Mouse (Mus musculus) left cerebral cortex, adult 2 months (tissue): ENCODE data around the gene Reep1. TPM values are rescaled to one million over a fixed set of nuclear protein-coding genes. Genes with fewer than 3 reads are reported as not detected.
A peak's percentile ranks its signal among the peaks of the same experiment; 100 is the strongest.

Source experiments
- DNase-seq, 2 experiments: peaks; one replicate each; pipeline ENCODE4 v3.0.0; 2021 to 2022; ENCODE audit warnings: low spot score in 2 of 2, mixed read lengths in 1 of 2; ENCODE audit errors: extremely low spot score in 1 of 2
- H3K27ac ChIP-seq: fragments of 200-600 bp; 2 replicates; pipeline ENCODE4 v1.8.1; 2022
- H3K4me3 ChIP-seq: fragments of 200-600 bp; 2 replicates; pipeline ENCODE4 v1.8.1; 2022
- CTCF ChIP-seq: fragments of 200-600 bp; IDR thresholded peaks from 2 replicates; pipeline ENCODE4 v1.8.1; 2022; ENCODE audit warnings: antibody characterized with exemption, mild to moderate bottlenecking, moderate library complexity
- intact Hi-C: fragments of 180-260 bp; cut with DNase I; formaldehyde crosslinking; loops from one replicate; pipeline ENCODE4 v1.15.1; 2025
- long read RNA-seq, 2 experiments: library from polyadenylated mRNA; stranded (forward); transcript quantifications; one replicate each; pipeline ENCODE4 v2.0.0; 2021; ENCODE audit warnings: borderline mapping rate in 2 of 2
- total RNA-seq, 2 experiments: library from RNA; stranded (reverse); gene quantifications; 2 replicates each; pipeline ENCODE4 v1.2.3; 2021

The Reep1 gene
- total RNA-seq: 10 to 100 TPM; 81.4 to 81.5 TPM
- long read RNA-seq, experiment 1, transcript Reep1-201 (7 exons, 3,924 nt): major isoform, 151 of 168 reads
- long read RNA-seq, experiment 1, partial matches to known transcripts: 5 of 168 reads
- long read RNA-seq, experiment 1, other reads (novel, unspliced or antisense): 12 of 168 reads
- long read RNA-seq, experiment 2, transcript Reep1-201 (7 exons, 3,924 nt): major isoform, 112 of 122 reads
- long read RNA-seq, experiment 2, partial matches to known transcripts: 3 of 122 reads
- long read RNA-seq, experiment 2, other reads (novel, unspliced or antisense): 7 of 122 reads

DNA sequence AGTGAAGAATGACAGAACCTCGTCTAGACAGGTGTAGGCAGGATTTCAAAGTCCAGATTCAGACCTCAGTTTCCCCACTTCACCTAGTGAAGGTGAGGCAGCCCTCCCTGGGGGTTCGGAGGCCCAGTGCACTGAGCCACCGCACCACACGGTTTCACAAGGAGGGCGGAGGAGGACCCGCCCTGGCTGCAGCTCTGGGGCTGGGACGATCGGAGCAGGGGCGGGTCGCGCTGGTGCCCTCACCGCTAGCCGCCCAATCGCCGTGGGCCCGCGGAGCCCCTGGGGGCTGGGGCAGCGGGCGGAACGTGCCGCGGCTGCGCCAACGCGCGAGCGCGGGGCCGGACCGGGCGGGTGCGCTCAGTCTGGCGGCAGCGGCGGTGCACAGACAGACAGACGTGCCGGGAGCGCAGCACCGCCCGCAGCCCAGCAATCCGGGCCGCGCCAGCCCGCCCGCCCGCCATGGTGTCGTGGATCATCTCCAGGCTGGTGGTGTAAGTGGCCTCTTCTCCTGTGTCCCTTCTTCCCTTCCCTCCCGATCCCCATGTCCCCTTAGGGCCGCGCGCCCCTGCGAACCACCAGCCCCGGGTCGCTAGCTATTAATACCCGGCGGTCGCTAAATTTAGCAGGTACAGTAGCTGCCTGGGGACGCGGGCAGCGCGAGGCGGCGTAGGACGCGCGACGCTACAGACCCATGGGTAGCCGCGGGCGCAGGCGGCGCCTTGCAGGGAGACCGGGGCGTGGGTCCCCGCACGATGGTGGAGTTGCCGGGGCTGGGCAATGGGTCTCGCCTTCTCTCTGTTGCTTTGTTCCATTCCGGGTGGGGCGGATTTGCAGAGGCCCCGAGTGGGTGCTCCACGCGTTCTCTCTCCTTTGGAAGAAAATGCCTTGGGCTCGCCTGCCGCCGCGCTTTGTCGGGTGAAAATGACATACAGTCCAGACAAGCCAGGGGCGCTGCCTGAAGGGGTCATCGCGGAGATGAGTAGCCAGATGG is at the start of gene Reep1:
Reep1 (plus strand) TSS at position 51 of the 991 bp plus-strand sequence.
- no peak for TF ChIP-seq CTCF
- Histone ChIP-seq H3K4me3 (peak within 1 kb of the TSS; percentile 91), H3K27ac (peak within 1 kb of the TSS; percentile 96)
- DNase-seq: peak; percentile 66 to 72
- intact Hi-C loops: loop anchor here (1.0 to 5.0 kb wide), 4 partner anchors 49 to 96 kb away; partner anchors contain the start of gene Kdm3a

DNA sequence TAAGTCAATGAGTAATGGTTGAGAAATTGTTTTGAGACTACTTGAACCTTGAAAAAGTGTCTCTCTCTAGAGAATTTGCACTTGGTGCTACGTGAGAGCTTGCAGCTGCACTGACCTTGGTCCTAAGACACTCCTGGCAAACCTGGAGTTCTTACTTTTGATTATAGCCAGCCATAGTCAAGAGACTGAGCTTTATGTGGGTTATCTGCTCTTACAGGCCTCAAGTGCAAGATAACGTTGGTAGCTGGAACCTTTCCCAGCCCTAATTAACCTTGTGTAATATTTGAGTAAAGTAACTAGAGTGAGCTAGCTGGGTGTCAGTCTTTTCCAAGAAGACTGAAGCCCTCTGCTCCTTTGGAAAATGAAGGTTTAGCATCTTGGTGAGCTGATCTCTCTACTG is 49.1 kb upstream of the Reep1 start:
- no peak for TF ChIP-seq CTCF
- Histone ChIP-seq H3K4me3 (no peak overlapping the region), H3K27ac (no peak overlapping the region)
- intact Hi-C loops: no loop called here
- DNase-seq: no peak

DNA sequence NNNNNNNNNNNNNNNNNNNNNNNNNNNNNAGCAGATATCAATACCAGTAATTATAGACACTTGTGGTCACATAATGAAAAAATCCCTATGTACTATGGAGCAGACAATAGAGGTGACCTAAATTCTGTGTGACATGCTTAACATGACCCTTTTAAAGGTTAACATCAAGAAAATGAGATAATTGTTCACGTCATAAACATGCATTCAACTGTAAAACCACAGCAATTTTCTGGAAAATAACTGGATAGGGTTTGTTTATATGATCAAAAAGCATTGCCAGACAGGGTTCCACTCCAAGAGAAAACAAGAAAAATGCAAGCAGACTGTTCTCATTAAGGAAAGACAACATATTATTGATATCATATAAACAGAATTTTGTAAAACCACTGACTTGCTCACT is 42.9 kb upstream of the Reep1 start:
- no peak overlapping the region for H3K27ac ChIP-seq
- no peak for DNase-seq
- no peak overlapping the region for H3K4me3 ChIP-seq
- intact Hi-C loops: no loop called here
- no peak for TF ChIP-seq CTCF

DNA sequence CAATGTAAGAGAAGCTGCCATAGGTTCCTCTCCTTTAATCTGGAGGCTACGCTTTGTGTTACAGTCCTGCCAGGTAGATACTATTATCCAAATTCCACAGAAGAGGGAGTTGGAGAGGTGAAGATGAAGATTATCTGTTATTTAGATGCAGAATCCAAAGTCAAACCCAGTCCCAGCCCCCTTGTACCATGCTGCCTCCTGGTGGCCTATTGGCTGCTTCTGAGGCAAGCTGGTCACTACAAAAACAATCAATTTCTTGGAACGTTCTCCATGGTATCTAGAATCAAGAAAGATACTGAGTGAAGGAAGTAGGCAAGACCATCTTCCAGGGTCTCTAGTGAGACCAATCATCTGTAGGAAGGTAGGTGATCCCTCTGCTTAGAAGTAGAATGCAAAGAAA is 34.2 kb upstream of the Reep1 start:
- intact Hi-C loops: no loop called here
- H3K4me3 ChIP-seq: no peak overlapping the region
- TF ChIP-seq CTCF: peak; percentile 27
- no peak overlapping the region for H3K27ac ChIP-seq
- no peak for DNase-seq

DNA sequence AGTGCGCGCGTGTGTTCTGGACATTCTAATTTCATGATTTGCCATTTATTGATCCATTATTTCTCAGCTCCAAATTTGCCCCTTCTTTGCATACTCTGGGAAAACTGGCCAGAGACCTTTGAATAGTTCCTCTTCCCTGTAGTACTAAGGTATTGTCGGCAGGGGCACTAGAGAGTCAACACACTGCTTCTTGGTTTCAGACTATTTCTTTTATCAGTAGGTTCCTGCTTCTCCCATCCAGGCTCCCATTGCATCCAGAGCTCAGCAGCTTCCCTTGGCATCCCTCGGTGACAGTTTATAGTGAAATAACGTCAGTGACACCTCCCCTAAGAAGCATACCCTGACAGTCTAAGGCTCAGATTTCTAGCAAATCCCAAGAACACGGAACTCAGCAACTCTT is 28.5 kb upstream of the Reep1 start:
- intact Hi-C loops: no loop called here
- no peak for DNase-seq
- Histone ChIP-seq H3K4me3 (no peak overlapping the region), H3K27ac (no peak overlapping the region)
- peak; percentile 36 for TF ChIP-seq CTCF

DNA sequence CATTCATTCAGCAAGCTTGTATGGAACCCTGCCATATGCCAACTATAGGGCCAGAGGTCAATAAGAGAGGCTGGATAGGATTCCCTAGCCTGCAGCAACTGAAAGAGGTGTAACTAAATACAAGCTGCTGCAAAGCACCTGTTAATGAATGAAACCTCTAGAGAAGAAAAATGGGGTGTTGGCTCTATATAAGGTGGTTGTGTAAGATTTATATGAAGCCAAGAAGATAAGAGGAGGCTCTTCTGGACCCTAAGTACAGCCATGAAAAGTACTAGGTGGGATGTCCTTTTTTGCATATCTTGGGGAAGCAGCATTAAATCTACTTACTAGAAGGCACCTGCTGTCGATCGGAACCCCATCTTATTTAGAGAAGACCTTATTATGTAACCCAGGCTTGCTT is 12.2 kb upstream of the Reep1 start:
- intact Hi-C loops: no loop called here
- DNase-seq: no peak
- no peak for TF ChIP-seq CTCF
- Histone ChIP-seq H3K27ac (no peak overlapping the region), H3K4me3 (no peak overlapping the region)

DNA sequence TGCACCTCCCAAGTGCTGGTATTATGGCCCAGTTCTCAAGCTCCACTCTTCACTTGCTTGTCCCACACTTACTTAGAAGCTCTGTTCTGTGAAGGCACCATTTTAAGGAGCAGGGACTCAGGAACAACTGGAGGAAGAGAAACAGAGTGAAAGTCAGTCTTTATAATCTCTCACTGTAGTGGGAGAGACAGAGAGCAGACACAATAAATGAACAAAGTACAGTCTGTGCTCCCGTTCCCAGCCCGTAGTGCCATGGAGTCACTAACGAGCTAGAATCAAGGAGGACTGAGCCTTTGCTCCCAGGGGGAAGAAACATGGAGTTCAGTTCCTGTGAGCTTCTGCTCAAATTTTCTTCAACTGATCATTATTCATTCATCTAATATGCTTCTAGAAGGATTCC is 11.8 kb upstream of the Reep1 start:
- DNase-seq: no peak
- no peak overlapping the region for H3K4me3 ChIP-seq
- H3K27ac ChIP-seq: no peak overlapping the region
- intact Hi-C loops: no loop called here
- no peak for TF ChIP-seq CTCF

DNA sequence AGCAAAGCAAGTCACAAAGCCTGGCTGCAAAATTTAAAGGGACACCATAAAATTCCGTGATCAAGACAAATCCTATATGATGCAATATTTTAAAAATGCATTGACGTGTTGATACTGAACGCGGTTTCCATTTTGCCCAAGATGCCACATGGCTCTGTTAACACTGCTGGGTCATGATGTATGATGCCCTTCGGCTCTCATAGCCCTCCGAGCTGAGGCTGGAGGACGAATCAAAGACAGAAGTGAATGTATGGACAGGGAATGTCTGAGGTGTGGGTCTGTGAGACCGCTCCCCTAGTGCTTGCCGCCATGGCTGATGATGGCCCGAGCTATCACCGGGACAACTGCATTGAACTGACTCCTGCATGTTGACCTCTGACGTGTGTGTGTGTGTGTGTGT is 490 bp upstream of the Reep1 start:
- Histone ChIP-seq H3K27ac (no peak overlapping the region), H3K4me3 (no peak overlapping the region)
- TF ChIP-seq CTCF: no peak
- intact Hi-C loops: loop anchor here (1.0 to 5.0 kb wide), 3 partner anchors 50 to 97 kb away; partner anchors contain the start of gene Kdm3a
- DNase-seq: no peak

DNA sequence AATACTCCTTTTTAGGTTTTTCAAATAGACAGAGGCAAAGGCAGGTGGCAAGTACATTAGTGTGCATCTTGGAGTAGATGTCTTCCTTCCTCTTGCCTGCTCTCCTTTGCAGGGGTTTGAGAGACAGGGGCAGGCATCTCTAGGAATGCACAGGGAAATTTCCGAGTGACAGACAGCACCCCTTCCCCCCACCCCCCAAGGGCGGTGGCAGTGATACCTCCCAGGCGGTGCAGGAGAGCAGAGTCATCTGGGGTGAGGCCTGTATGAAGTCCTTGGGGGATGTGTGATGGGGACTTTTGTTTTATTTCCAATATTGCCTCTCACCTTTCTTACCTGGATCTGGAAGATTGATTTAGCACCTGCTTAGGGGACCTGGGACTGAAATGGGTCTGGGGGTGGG is 1.2 kb downstream of the Reep1 start:
- peak in 1 of 2 experiments; percentile 28 for DNase-seq
- H3K4me3 ChIP-seq: peak overlapping the region; percentile 91
- peak overlapping the region; percentile 96 for H3K27ac ChIP-seq
- TF ChIP-seq CTCF: no peak
- intact Hi-C loops: loop anchor here (1.0 to 5.0 kb wide), 2 partner anchors 49 to 93 kb away; no protein-coding TSS in a partner anchor

DNA sequence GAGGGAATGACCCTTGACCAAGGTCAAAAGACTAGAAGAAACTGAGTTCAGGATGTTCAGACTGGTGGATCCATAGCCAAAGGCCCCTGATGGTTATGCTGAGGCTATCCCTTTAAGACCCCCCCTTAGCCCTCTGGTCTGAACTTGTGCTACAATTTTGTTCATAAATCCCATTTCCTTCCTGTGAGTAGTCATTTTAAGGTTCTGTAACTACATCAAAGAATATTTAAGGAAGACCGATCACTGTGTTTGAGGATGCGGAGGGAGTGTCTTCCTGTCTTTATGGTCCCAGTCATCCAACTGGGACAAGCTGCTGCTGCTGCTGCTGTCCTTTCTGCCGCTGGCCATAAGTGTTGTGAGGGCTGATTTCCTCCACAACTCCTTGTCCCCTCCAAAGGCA is 3.0 kb downstream of the Reep1 start:
- no peak overlapping the region for H3K27ac ChIP-seq
- H3K4me3 ChIP-seq: no peak overlapping the region
- no peak for TF ChIP-seq CTCF
- intact Hi-C loops: no loop called here
- DNase-seq: no peak

DNA sequence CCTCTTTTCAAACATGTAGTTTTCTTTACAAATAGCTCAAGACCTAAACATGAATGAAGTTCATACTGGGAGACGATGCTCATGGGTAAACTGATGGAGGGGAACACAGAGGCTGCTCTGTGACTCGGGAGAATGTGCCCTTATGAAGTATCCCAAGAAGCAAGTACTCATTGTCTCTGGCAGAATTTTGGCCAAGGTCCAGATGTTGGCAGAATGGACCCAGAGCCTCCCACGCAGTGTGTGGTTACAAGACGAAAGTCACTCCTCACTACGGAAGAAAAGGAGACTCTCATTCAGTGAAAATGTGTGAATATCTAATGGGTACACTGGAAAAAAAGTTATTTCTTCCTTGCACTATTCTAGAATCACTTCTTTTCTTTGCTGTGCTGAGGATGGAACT is 3.8 kb downstream of the Reep1 start:
- H3K4me3 ChIP-seq: no peak overlapping the region
- no peak for DNase-seq
- H3K27ac ChIP-seq: no peak overlapping the region
- intact Hi-C loops: no loop called here
- no peak for TF ChIP-seq CTCF

DNA sequence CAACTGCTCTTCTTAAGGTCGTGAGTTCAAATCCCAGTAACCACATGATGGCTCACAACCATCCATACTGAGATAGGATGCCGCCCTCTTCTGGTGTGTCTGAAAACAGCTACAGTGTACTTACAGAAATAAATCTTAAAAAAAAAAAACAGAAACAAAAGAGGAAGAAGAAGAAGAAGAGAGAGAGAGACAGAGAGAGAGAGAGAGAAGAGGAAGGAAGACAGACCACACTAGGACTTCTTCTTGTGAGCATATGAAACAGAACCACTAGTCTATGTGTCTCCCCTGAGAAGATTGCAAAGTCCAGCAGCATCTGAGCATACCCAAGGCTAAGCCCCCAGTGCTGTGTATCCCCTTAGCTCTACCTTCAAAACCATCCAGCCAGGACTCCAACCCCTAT is 6.2 kb downstream of the Reep1 start:
- intact Hi-C loops: no loop called here

More for the DNA sequence above, 6.2 kb downstream of the Reep1 start:
- DNase-seq: no peak
- H3K27ac ChIP-seq: no peak overlapping the region
- peak; percentile 3; the same call in 1 of the 2 replicates for TF ChIP-seq CTCF
- no peak overlapping the region for H3K4me3 ChIP-seq
